Mouse (Mus musculus): ENCODE results near the gene Plac9b.
"Not testable (repeated sequence)": the region's sequence is repeated elsewhere in the genome, so short reads cannot be mapped to it uniquely, and the experiment has no call there.

Plac9b gene

GRCm38 (mm10) chr14:26182380-26182779, at the start of gene Plac9b:
Gene Plac9b (minus strand): TSS chr14:26182480.
- not testable (repeated sequence) for ATAC-seq (ENCODE audit: low TSS enrichment)

- not testable (repeated sequence) for ATAC-seq (ENCODE audit: low TSS enrichment)
These were observed 34.1 kb upstream of the Plac9b start for GRCm38 (mm10) chr14:26216233-26217000.

- ATAC-seq (ENCODE audit: low TSS enrichment) = peak; percentile 91
These were observed 24.6 kb upstream of the Plac9b start, which contains the start of gene Tmem254b for GRCm38 (mm10) chr14:26206926-26207247. Gene Tmem254b (minus strand): TSS chr14:26207041.

GRCm38 (mm10) chr14:26206197-26206925, 24.1 kb upstream of the Plac9b start:
- ATAC-seq (ENCODE audit: low TSS enrichment) = peak; percentile 84

GRCm38 (mm10) chr14:26197851-26198250, 15.6 kb upstream of the Plac9b start:
- ATAC-seq (ENCODE audit: low TSS enrichment) = not testable (repeated sequence)

GRCm38 (mm10) chr14:26188361-26188760, 6.1 kb upstream of the Plac9b start:
- not testable (repeated sequence) for ATAC-seq (ENCODE audit: low TSS enrichment)

- not testable (repeated sequence) for ATAC-seq (ENCODE audit: low TSS enrichment)
These were observed 4.4 kb upstream of the Plac9b start for GRCm38 (mm10) chr14:26186638-26187037.

- ATAC-seq (ENCODE audit: low TSS enrichment) = not testable (repeated sequence)
These were observed 620 bp downstream of the Plac9b start for GRCm38 (mm10) chr14:26181660-26182059.

- ATAC-seq (ENCODE audit: low TSS enrichment) = not testable (repeated sequence)
These were observed 7.3 kb downstream of the Plac9b start for GRCm38 (mm10) chr14:26175028-26175427.

GRCm38 (mm10) chr14:26173955-26174354, 8.3 kb downstream of the Plac9b start:
- not testable (repeated sequence) for ATAC-seq (ENCODE audit: low TSS enrichment)

GRCm38 (mm10) chr14:26165266-26165665, 17.0 kb downstream of the Plac9b start:
- ATAC-seq (ENCODE audit: low TSS enrichment) = not testable (repeated sequence)

GRCm38 (mm10) chr14:26162423-26162822, 19.9 kb downstream of the Plac9b start:
- peak; percentile 86 for ATAC-seq (ENCODE audit: low TSS enrichment)

- not testable (repeated sequence) for ATAC-seq (ENCODE audit: low TSS enrichment)
These were observed 21.1 kb downstream of the Plac9b start for GRCm38 (mm10) chr14:26161156-26161555.

GRCm38 (mm10) chr14:26156032-26156431, 26.2 kb downstream of the Plac9b start:
- ATAC-seq (ENCODE audit: low TSS enrichment) = not testable (repeated sequence)

GRCm38 (mm10) chr14:26147095-26147494, 35.2 kb downstream of the Plac9b start:
- not testable (repeated sequence) for ATAC-seq (ENCODE audit: low TSS enrichment)

GRCm38 (mm10) chr14:26119095-26119494, 63.2 kb downstream of the Plac9b start:
- not testable (repeated sequence) for ATAC-seq (ENCODE audit: low TSS enrichment)

- peak; percentile 47; the same call in 1 of the 2 replicates for ATAC-seq (ENCODE audit: low TSS enrichment)
These were observed 63.7 kb downstream of the Plac9b start for GRCm38 (mm10) chr14:26118550-26119000.

GRCm38 (mm10) chr14:26118150-26118549, 64.1 kb downstream of the Plac9b start, which contains the start of gene Duxbl2:
Gene Duxbl2 (plus strand): TSS chr14:26118349.
- ATAC-seq (ENCODE audit: low TSS enrichment) = not testable (repeated sequence)

Data from frontal cortex, adult (tissue).